In genomic region chr4:116555413-116556300, GRCm38 (mm10) we compare ENCODE assay signal across 8 mouse cellular contexts. TPM values are rescaled to one million over a fixed set of nuclear protein-coding genes. Genes with fewer than 3 reads are reported as not detected.
DNase-seq lines count a peak whose midpoint lies in the region; ATAC-seq and TF ChIP-seq lines count a peak whose summit lies in the region.

Gene Tmem69 (minus strand): TSS chr4:116555936.

- no peaks in the 10 kb centered on the region for H3K9me3 ChIP-seq in heart, embryonic 12.5 days (replicated peaks)
- H3K9me3 ChIP-seq in kidney, postnatal 0 days (replicated peaks; ENCODE audit: low read length) = no peaks in the 10 kb centered on the region
- H3K9me3 ChIP-seq in liver, embryonic 11.5 days (ENCODE audit: control insufficient read depth, low read length) = no peaks in the 10 kb centered on the region
- H3K9me3 ChIP-seq in stomach, embryonic 14.5 days (ENCODE audit: control insufficient read depth, low read depth, low read length) = no peaks in the 10 kb centered on the region

- no peaks in the 10 kb centered on the region for H3K27me3 ChIP-seq in C2C12 (ENCODE audit: control insufficient read depth, insufficient read depth, insufficient read length)
- H3K27me3 ChIP-seq in heart, embryonic 12.5 days (replicated peaks) = no peaks in the 10 kb centered on the region
- H3K27me3 ChIP-seq in kidney, postnatal 0 days (ENCODE audit: insufficient read depth, low read length) = no peaks in the 10 kb centered on the region
- H3K27me3 ChIP-seq in liver, embryonic 11.5 days (replicated peaks; ENCODE audit: control insufficient read depth, insufficient read depth, low read length) = no peaks in the 10 kb centered on the region
- H3K27me3 ChIP-seq in stomach, embryonic 14.5 days (ENCODE audit: control insufficient read depth, insufficient read depth, low read length) = no peaks in the 10 kb centered on the region

- H3K9ac ChIP-seq in heart, embryonic 12.5 days = peak within 1 kb of the TSS; percentile 87
- H3K9ac ChIP-seq in kidney, postnatal 0 days (ENCODE audit: low read depth, low read length) = peak within 1 kb of the TSS; percentile 80
- peak within 1 kb of the TSS; percentile 81 for H3K9ac ChIP-seq in liver, embryonic 11.5 days (ENCODE audit: low read depth, low read length)
- H3K9ac ChIP-seq in stomach, embryonic 14.5 days (replicated peaks; ENCODE audit: low read depth, low read length) = peak within 1 kb of the TSS; percentile 82

- H3K36me3 ChIP-seq in C2C12 (ENCODE audit: control insufficient read depth, insufficient read depth) = peaks cover 20% of the 10 kb centered on the region
- peaks cover 20% of the 10 kb centered on the region for H3K36me3 ChIP-seq in heart, embryonic 12.5 days
- no peaks in the 10 kb centered on the region; the same call in 1 of the 2 replicates for H3K36me3 ChIP-seq in kidney, postnatal 0 days (ENCODE audit: insufficient read depth, low read length)
- peaks cover 5% of the 10 kb centered on the region; the same call in 1 of the 2 replicates for H3K36me3 ChIP-seq in liver, embryonic 11.5 days (ENCODE audit: control insufficient read depth, insufficient read depth, low read length)
- peaks cover 9% of the 10 kb centered on the region for H3K36me3 ChIP-seq in stomach, embryonic 14.5 days (ENCODE audit: control insufficient read depth, insufficient read depth, low read length)

- TF ChIP-seq CTCF in C2C12 (IDR thresholded peaks at IDR 0.05; ENCODE audit: control insufficient read depth, insufficient read depth, insufficient read length) = no peak
- no peak for TF ChIP-seq CTCF in kidney, postnatal 0 days (IDR thresholded peaks at IDR 0.05; ENCODE audit: low read depth)

- peaks cover 49% of the 10 kb centered on the region for H3K79me2 ChIP-seq in C2C12 (ENCODE audit: control insufficient read depth, insufficient read depth)

- H3K27ac ChIP-seq in heart, embryonic 12.5 days (ENCODE audit: poor library complexity, severe bottlenecking) = peak within 1 kb of the TSS; percentile 98
- H3K27ac ChIP-seq in kidney, postnatal 0 days = peak within 1 kb of the TSS; percentile 97
- H3K27ac ChIP-seq in liver, embryonic 11.5 days (ENCODE audit: low read depth, low read length) = peak within 1 kb of the TSS; percentile 93
- peak within 1 kb of the TSS; percentile 95 for H3K27ac ChIP-seq in stomach, embryonic 14.5 days (ENCODE audit: low read length)

- H3K4me1 ChIP-seq in heart, embryonic 12.5 days (replicated peaks) = peaks cover 2% of the 10 kb centered on the region; the same call in 1 of the 2 replicates
- no peaks in the 10 kb centered on the region for H3K4me1 ChIP-seq in kidney, postnatal 0 days (replicated peaks; ENCODE audit: insufficient read depth, low read length)
- peaks cover 6% of the 10 kb centered on the region; the same call in 1 of the 2 replicates for H3K4me1 ChIP-seq in liver, embryonic 11.5 days (replicated peaks; ENCODE audit: control insufficient read depth, insufficient read depth, low read length)
- peaks cover 9% of the 10 kb centered on the region; the same call in 1 of the 2 replicates for H3K4me1 ChIP-seq in stomach, embryonic 14.5 days (ENCODE audit: control insufficient read depth, insufficient read depth, low read length)

- peaks cover 32% of the 10 kb centered on the region for H3K79me3 ChIP-seq in C2C12 (ENCODE audit: low read depth)

- 3% methylated on average over 23 of the region's 23 CpGs for WGBS in heart, embryonic 12.5 days
- WGBS in kidney, postnatal 0 days = 6% methylated on average over 23 of the region's 23 CpGs
- 3% methylated on average over 23 of the region's 23 CpGs for WGBS in liver, embryonic 11.5 days
- 4% methylated on average over 23 of the region's 23 CpGs for WGBS in stomach, embryonic 14.5 days

- H3ac ChIP-seq in C2C12 (ENCODE audit: control insufficient read depth, insufficient read length, low read depth) = peak within 1 kb of the TSS; percentile 75

- DNase-seq in brain, adult 2 months (ENCODE audit: low read depth, low spot score) = peak; percentile 94
- peak; percentile 88 for DNase-seq in kidney, postnatal 0 days (ENCODE audit: low spot score)
- DNase-seq in liver, embryonic 11.5 days (ENCODE audit: low spot score) = peak; percentile 83
- DNase-seq in naive thymus-derived CD4-positive, alpha-beta T cell, adult 2 months (ENCODE audit: low read depth) = peak; percentile 80

- peak within 1 kb of the TSS; percentile 70 for H3K4me3 ChIP-seq in C2C12 (ENCODE audit: insufficient read depth, poor library complexity, severe bottlenecking)
- H3K4me3 ChIP-seq in heart, embryonic 12.5 days = peak within 1 kb of the TSS; percentile 79
- peak within 1 kb of the TSS; percentile 85 for H3K4me3 ChIP-seq in kidney, postnatal 0 days (replicated peaks; ENCODE audit: low read depth, low read length)
- H3K4me3 ChIP-seq in liver, embryonic 11.5 days (ENCODE audit: low read depth, low read length) = peak within 1 kb of the TSS; percentile 83
- H3K4me3 ChIP-seq in stomach, embryonic 14.5 days (ENCODE audit: low read depth, low read length) = peak within 1 kb of the TSS; percentile 85

- H3K4me2 ChIP-seq in heart, embryonic 12.5 days = peak within 1 kb of the TSS; percentile 80
- peak within 1 kb of the TSS; percentile 87 for H3K4me2 ChIP-seq in kidney, postnatal 0 days (ENCODE audit: low read length)
- H3K4me2 ChIP-seq in liver, embryonic 11.5 days = peak within 1 kb of the TSS; percentile 83
- peak within 1 kb of the TSS; percentile 86 for H3K4me2 ChIP-seq in stomach, embryonic 14.5 days (replicated peaks; ENCODE audit: low read depth, low read length)

- peak; percentile 23; the same call in 1 of the 2 replicates for ATAC-seq in erythroblast, adult 5-6 weeks (replicated peaks; ENCODE audit: low FRiP score, poor library complexity, severe bottlenecking)
- no peak for ATAC-seq in heart, embryonic 12.5 days (ENCODE audit: insufficient number of reproducible peaks, low FRiP score)
- ATAC-seq in kidney, postnatal 0 days (replicated peaks; ENCODE audit: low FRiP score, low read depth) = no peak
- no peak for ATAC-seq in liver, embryonic 11.5 days (replicated peaks; ENCODE audit: low FRiP score)
- ATAC-seq in stomach, embryonic 14.5 days (ENCODE audit: insufficient number of reproducible peaks, insufficient read depth, low FRiP score, low read depth) = no peak

TF ChIP-seq in C2C12, 6 proteins besides CTCF, POLR2A, EP300 and RAD21:
- no peak for TF ChIP-seq USF1 (IDR thresholded peaks at IDR 0.05; ENCODE audit: low read depth)
- peak; percentile 64 for TF ChIP-seq MAX (IDR thresholded peaks at IDR 0.05)

RNA-seq across cellular contexts. Expression of gene Tmem69, which starts in this region (rescaled TPM):
- 11.8 TPM for polyA plus RNA-seq in C2C12 (2012; fragmentation: generic; extraction: Trizol)
- 1.7 and 11.7 TPM in 2 replicates for total RNA-seq in erythroblast, adult 5-6 weeks (2015; ENCODE audit: low replicate concordance)
- total RNA-seq in erythroblast, adult 5-6 weeks (2017; ENCODE audit: low replicate concordance) = 3.5 and 4.5 TPM in 2 replicates
- 23.3 and 26.3 TPM in 2 replicates for polyA plus RNA-seq in heart, embryonic 12.5 days (2016; fragmentation: Nextera tagmentation; extraction: Ambion mirVana)
- polyA plus RNA-seq in kidney, postnatal 0 days (2015; fragmentation: Nextera tagmentation; extraction: Ambion mirVana) = 27.3 and 27.5 TPM in 2 replicates
- polyA plus RNA-seq in liver, embryonic 11.5 days (2014; fragmentation: Nextera tagmentation; extraction: Ambion mirVana) = 51.5 and 55.5 TPM in 2 replicates
- 22.1 and 23.5 TPM in 2 replicates for polyA plus RNA-seq in stomach, embryonic 14.5 days (2014; fragmentation: Nextera tagmentation; extraction: Ambion mirVana)
